Mouse (Mus musculus): ENCODE measurements at regions not wholly inside any gene's neighbourhood (a gene's known extent, or its start where the extent isn't known, plus 50 kb on each side); places are given as distances from the start of the nearest gene placed in this dataset.
"Not testable (repeated sequence)": the region's sequence is repeated elsewhere in the genome, so short reads cannot be mapped to it uniquely, and the experiment has no call there.

GRCm38 (mm10) chr17:47269053-47269891 is 99.4 kb upstream of the Mrps10 start:
- peak; percentile 86 for ATAC-seq

- no peak for ATAC-seq
Measured at GRCm38 (mm10) chr17:47267843-47268242, 100.8 kb upstream of the Mrps10 start.

DNA sequence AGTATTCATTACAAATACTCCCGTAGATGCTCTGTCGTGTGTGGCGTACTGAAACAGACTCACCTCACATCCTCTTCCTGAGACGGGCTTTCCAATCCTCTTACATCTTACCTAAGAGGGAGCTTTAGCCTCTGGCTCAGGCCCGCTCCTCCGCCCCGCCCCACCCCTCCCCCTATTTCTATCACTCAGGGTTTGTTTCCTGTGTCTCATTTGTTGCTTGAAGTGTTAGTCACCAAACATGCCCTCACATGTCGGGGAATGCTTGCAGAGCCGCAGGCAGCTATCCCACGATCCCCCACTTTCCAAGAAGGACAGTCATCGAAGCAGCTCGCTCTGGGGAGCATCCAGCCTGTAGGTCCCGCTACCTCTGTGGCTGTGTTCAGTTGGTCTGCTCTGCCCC is 101.6 kb upstream of the Mrps10 start:
- ATAC-seq: no peak

DNA sequence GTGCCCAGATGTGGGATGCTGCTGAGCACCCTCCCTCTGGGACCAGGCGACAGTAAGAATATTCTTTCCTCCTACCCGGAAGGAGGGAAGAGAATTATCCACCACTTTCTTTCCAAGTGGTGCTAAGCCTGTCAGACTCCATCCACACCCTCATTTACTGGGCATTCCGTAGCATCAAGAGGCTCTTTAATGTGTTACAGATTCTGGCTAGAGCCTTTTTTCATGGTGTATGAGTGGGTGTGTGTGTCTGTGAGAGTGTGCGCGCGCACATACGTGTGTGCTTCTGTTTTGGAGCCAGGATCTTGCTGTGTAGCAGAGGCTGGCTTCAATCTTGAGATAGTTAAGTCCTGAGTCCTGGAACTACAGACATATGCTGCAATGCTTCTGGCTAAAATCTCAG is 102.4 kb upstream of the Mrps10 start:
- ATAC-seq: no peak

- no peak for ATAC-seq
Measured at GRCm38 (mm10) chr17:47262986-47263385, 105.7 kb upstream of the Mrps10 start.

DNA sequence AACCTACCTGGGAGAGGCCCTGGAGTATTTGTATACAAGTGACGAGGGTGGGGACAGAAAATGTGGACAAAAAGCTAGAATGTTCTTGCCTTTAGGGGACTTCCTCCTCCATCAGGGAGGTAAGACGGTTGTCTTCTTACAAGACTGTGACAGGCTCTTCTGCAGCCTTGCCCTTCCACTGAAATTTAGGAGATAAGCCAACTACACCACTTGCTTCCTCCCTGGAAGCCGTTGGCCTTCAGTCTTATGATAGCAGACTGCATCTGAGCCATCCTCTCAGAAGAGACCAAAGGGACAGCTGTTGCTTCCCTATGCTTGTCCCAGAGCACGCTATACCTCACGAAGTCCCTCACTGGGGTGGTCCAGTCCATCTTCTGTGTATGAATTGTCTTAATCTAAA is 106.5 kb upstream of the Mrps10 start:
- no peak for ATAC-seq

- no peak for ATAC-seq
Measured at GRCm38 (mm10) chr17:47260976-47261375, 107.7 kb upstream of the Mrps10 start.

GRCm38 (mm10) chr17:47258296-47258695 is 110.4 kb upstream of the Mrps10 start:
- ATAC-seq: no peak

DNA sequence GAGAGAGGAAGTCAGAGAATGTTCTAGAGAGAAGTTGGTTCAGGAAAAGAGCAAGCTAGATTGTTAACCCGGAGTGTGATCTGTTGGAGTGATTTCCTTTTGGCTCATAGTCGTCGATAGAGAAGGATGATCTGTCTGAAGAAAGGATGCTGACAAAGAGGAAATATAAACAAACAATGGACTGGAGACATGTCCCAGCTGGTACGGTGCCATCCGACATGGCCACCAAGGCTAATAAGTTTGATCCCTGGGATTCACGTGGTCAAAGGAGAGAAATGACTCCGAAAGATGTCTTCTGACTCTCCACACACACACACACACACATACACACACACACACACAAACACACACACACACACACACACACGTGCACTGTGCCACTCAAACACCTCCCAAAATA is 113.5 kb upstream of the Mrps10 start:
- no peak for ATAC-seq

- no peak for ATAC-seq
Measured at GRCm38 (mm10) chr17:47254026-47254425, 114.7 kb upstream of the Mrps10 start.

- ATAC-seq: no peak
Measured at GRCm38 (mm10) chr17:47250001-47250400, 118.7 kb upstream of the Mrps10 start.

GRCm38 (mm10) chr17:47249176-47249575 is 119.5 kb upstream of the Mrps10 start:
- ATAC-seq: no peak

GRCm38 (mm10) chr17:47248053-47248452 is 120.6 kb upstream of the Mrps10 start:
- ATAC-seq: no peak

- ATAC-seq: no peak
Measured at GRCm38 (mm10) chr17:47247516-47247915, 121.2 kb upstream of the Mrps10 start.

DNA sequence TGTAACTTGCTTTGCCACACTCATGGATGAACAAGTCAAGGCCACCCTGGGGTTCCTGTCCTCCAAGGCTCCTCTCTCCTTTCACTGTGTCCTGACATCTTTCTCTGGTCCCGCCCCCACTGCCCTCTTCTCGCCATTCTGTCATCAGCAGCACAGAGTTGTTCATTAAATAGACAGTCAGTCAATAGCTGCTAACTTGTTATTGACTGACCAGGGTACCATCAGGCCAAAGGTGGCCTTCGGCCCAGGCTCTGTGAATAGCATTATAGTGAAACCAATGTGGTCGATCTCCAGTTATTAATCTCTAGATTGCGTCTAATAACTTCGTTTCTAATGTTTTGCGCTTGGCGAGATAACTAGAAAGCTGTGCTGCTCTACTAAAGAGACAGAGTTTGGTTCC is 122.1 kb upstream of the Mrps10 start:
- ATAC-seq: no peak

DNA sequence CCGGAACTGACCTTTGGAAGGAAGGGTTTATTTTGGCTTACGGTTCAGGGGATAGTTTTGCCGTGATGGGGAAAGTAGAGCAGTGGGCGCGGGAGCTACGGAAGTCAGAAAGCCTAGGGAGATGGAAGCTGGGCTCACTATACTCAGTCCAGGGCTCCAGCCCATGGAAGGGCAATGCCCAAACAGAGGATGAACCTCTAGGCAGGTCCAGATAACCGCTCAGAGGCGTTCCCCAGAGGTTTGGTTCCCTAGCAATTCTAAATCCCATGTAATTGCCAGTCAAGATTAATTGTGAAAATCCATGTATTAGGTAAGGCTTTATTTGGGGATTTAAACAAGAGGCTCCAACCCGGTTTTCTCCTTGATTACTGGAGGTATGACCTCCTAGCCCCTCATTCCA is 123.1 kb upstream of the Mrps10 start:
- no peak for ATAC-seq

- ATAC-seq: no peak
Measured at GRCm38 (mm10) chr17:47239086-47239485, 129.6 kb upstream of the Mrps10 start.

DNA sequence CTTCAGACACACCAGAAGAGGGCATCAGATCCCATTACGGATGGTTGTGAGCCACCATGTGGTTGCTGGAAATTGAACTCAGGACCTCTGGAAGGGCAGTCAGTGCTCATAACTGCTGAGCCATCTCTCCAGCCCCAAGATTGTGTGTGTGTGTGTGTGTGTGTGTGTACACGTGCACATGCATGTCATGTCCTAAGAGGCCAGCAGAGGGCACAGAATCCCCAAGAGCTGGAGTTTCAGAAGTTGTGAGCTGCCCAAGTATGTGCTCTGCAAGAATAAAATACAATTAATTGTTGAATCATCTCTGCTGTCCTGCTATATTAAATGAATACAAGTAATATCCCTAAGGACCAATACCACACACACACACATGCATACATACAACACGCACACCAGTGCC is 130.8 kb upstream of the Mrps10 start:
- not testable (repeated sequence) for ATAC-seq

DNA sequence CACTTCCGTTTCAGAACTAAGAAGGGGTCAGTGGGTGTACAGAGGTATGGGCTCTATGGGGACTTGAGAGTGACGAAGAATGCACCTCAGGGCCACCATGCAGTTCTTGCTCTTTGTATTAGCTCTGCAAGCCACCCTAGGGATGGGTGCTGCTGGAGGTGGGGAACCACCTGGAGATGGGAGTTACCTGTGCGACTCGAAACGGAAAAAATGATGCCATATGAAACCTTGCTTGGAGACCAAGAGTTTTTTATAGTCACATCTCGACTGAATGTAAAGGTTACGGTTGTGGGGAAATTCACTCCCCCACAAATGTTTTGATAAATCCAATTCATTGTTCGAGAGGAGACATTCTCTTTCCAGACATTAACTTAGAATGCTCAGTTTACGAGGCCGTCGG is 134.3 kb upstream of the Mrps10 start:
- peak; percentile 56 for ATAC-seq

GRCm38 (mm10) chr17:47233003-47233678 is 135.5 kb upstream of the Mrps10 start:
- ATAC-seq: no peak

DNA sequence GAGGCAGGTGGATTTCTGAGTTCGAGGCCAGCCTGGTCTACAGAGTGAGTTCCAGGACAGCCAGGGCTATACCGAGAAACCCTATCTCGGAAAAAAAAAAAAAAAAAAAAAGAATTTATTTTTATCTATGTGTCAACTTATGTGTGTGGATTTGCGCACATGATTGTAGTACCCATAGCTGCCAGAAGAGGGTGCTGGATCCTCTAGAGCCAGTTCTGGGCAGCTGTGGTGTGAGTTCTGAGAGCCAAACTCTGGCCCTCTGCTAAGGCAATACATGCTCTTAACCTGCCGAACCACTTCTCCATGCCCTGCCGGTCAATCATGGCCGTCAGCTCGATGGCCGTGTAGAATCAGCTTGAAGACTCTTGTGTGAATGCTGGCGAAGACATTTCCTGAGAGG is 138.0 kb upstream of the Mrps10 start:
- ATAC-seq: no peak

- ATAC-seq: no peak
Measured at GRCm38 (mm10) chr17:47226391-47226790, 142.3 kb upstream of the Mrps10 start.

GRCm38 (mm10) chr17:47225306-47226269 is 143.1 kb upstream of the Mrps10 start:
- peak; percentile 69 for ATAC-seq

Measured in inflammation-experienced regulatory T-cells, adult 6 months (primary cell).